Mouse (Mus musculus): Measurements from ENCODE around the gene Dscam.

- no peak for TF ChIP-seq CTCF (IDR thresholded peaks at IDR 0.05; ENCODE audit: borderline replicate concordance, extremely low read depth, insufficient read depth, insufficient read length)
- no peak for TF ChIP-seq POLR2A (IDR thresholded peaks at IDR 0.05; ENCODE audit: borderline replicate concordance, extremely low read depth, insufficient read depth, insufficient read length, poor library complexity, severe bottlenecking)
Observed at GRCm38 (mm10) chr16:96725071-96725724, 445.4 kb downstream of the Dscam start.
